Mouse (Mus musculus) brain, embryonic 14.5 days (tissue): ENCODE data around the gene Trpm2. TPM values are rescaled to one million over a fixed set of nuclear protein-coding genes. Genes with fewer than 3 reads are reported as not detected.
"Not testable (repeated sequence)": the region's sequence is repeated elsewhere in the genome, so short reads cannot be mapped to it uniquely, and the experiment has no call there.

ENCODE experiments used
- DNase-seq: peaks from one replicate; pipeline ENCODE4 v3.0.0-alpha.2; 2011; ENCODE audit warnings: low read depth
- CTCF ChIP-seq: fragments of 200-500 bp; IDR thresholded peaks from 2 replicates; pipeline ENCODE4 v1.5.1; 2012; ENCODE audit warnings: inconsistent platforms, mild to moderate bottlenecking, moderate library complexity, borderline replicate concordance; ENCODE audit not compliant: insufficient read depth, insufficient read length; ENCODE audit errors: extremely low read depth
- POLR2A ChIP-seq: fragments of 200-500 bp; IDR thresholded peaks from 2 replicates; pipeline ENCODE4 v1.6.1; 2012; ENCODE audit warnings: mild to moderate bottlenecking, inconsistent platforms, borderline replicate concordance; ENCODE audit not compliant: poor library complexity, insufficient read depth, insufficient read length, severe bottlenecking; ENCODE audit errors: extremely low read depth
- polyA plus RNA-seq: library from polyadenylated mRNA; depleted of rRNA; stranded (reverse); fragments of >200 nt; gene quantifications from 2 replicates; pipeline ENCODE4 v1.2.3, GENCODE M21; 2012

Trpm2 gene
- polyA plus RNA-seq, 1 experiment = 6.3 TPM

DNA sequence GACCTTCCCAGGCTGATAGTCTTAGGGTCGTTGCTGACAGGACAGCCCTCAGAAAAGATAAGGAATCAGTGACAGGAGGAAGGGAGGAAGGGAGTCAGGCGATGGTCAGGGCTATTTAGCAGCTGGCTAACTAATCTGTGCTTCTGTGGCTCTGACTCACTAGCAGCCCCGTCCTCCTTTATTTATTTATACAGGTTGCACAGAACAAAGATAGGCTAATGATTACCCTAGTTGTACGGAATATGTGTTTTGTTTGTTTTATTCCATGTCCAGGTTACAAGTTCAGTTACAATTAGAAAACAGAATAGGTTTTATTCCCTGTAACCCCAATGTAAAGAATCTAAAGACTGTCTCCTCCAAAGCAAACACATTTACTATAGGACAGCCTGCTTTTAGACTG lies 5.3 kb upstream of the Trpm2 start:
- TF ChIP-seq CTCF (no peak), POLR2A (no peak)
- DNase-seq = no peak

DNA sequence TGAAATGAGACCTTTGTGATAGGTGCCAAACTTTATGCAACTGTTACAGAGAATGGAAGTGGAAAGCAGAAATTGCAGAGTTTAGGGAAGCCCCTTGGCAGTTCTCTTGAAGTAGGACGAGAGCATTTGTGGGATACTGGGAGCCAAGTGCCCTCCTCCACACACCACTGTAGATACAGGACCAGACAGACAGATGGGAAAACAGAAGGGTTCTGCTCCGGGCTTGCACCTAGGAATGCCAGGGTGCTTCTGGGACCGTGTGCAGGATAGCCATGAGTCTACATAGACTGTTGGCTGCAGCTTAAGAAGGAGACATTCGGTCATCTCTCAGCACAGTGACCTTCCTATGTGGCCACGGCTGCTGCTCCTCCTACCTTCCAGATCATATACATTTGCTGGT lies 4.4 kb upstream of the Trpm2 start:
- TF ChIP-seq CTCF (no peak), POLR2A (no peak)
- DNase-seq = no peak

DNA sequence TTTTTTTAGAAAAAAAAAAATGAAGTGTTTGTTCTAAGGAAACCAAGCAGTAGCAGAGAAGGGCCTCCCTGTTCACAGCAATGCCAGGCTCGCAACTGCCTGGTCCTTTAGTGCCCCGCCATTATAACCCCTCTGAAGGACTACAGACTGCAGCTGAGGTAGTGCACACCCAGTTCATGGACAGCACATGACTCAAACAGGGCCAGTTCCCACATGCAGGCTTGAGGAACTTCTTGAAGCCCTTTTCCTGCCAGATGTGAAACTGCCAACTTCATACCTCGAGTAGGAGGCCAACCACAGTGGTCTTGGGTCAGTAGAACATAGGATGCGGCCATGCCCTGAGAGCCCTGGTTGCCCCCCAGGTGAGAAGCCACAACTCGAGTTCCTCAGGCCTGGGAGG lies 4.0 kb upstream of the Trpm2 start:
- no peak for DNase-seq
- TF ChIP-seq CTCF = no peak
- no peak for TF ChIP-seq POLR2A

DNA sequence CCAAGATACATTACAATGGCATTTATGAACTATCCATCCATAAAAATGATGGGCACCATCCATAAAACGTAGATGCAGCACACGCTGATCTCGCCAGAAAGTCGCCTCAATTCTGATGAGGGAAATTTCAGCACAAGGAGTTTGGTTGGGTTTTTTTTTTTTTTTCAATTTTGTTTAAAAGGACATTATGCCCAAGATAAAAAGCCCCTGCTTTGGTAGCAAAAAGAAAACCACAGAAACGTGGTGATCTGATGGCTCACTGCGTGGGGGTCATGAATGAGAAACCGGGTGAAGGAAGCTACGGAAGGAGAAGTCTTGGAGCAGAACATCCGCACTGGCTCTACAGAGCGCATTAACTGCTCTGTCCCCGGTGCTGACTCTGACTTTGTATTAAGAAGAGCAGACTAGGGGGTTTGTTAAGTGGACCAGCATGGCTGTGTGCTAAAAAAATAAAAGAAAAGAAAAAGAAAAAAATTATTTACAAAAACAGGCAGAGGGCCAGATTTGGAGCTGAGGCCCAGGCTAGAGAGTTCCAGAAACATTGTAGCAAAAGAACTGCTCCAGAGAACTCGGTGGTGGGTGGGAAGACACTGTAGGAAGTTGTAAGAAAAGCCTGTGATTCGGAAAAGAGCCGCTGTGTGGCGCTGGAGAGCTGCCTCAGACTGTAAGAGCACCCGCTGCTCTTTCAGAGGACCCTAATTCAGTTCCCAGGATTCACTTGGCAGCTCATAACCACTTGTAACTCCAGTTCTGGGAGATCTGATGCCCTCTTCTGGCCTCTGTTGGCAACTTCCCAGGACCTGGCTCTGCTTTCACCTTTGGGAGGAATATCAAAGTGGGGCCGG lies 1.6 kb upstream of the Trpm2 start:
- DNase-seq = peak; percentile 17
- no peak for TF ChIP-seq POLR2A
- TF ChIP-seq CTCF = peak; percentile 40; the same call in 1 of the 2 replicates

DNA sequence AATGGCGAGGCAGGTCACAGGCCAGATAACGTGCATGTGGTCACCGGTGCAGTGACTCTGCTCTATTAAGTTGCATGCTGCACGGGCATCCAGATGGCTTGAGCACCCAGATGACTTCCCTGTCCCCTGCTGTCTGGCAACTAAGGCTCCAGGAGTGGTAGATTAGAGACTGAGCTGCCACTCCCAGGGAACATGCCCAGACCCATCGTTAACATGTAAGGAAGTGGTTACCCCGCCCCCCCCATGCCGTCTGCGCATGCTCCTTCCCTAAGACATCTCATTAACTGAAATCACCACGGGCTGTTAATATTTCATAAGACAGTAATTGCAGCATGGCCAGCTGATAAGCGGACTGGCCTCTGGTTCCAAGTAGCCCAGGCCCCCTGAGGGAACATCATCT lies 828 bp upstream of the Trpm2 start:
- TF ChIP-seq CTCF (no peak), POLR2A (no peak)
- DNase-seq = peak; percentile 30

DNA sequence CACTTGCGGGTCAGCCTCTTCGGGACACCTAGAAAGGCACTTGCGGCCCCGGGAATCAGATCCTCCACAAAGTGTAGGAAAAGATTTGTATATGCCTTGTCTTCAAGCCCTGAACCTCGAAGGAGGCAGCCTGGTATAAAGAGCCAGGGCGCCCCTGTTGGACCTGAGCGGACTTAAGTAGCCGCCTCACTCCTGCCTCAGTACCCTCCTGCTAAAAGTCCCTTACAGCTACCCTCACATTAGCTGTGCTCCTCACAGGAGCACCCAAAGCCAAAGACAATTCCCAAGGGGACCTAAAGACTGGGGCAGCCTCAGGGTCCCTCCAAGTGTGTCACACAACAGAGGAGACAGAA lies 414 bp downstream of the Trpm2 start:
- no peak for DNase-seq
- TF ChIP-seq CTCF (no peak), POLR2A (no peak)

DNA sequence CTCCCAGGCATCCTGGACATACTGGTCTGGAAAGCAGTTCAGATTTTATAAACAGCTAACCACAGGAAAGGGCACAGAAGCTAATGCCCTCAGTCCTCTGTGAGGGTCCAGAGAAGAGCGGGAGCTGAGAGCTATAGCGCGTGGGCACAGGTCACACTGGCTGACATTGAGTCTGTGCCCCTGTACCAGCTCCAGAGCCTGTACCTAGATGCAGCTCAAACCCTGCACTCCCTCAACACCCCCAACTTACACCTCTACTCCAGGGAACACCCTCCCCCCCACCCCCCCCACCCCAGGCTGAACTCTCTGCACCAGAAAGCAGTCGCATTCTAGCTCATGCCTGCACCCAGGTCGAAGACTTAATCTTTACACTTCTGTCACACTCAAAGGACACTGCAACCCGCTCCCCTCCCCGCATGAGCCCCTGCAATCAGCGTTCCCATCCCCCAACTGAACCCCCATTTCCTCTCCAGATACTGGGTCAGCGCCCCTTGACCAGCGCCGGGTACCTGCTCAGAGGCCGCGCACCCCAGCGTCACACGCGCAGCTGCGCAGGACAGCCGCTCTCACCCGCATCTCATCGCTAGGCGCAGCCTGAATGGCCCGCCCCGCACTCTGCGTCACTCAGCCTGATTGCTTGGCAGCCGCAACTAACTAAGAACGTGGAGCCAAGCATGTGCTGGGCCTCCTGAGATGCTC lies 940 bp downstream of the Trpm2 start:
- DNase-seq = peak; percentile 82
- no peak for TF ChIP-seq CTCF
- no peak for TF ChIP-seq POLR2A

DNA sequence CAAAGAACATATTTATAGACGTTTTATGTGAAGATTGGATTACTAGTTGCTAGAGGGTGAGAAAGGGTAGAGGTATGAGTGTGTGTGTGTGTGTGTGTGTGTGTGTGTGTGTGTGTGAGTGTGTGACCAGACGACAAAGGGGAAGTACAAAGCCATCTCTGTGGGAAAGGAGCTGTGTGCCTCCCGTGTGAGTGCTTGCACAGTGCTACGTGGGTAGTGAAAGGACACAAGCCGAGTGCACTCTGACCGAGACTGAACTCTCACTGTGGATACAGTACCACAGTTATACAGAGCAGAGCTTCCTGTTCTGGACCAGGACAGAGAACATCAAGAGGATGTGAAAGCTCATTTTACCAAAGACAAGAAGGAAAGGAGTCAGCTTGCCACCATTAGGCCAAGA lies 6.4 kb downstream of the Trpm2 start:
- DNase-seq = no peak

DNA sequence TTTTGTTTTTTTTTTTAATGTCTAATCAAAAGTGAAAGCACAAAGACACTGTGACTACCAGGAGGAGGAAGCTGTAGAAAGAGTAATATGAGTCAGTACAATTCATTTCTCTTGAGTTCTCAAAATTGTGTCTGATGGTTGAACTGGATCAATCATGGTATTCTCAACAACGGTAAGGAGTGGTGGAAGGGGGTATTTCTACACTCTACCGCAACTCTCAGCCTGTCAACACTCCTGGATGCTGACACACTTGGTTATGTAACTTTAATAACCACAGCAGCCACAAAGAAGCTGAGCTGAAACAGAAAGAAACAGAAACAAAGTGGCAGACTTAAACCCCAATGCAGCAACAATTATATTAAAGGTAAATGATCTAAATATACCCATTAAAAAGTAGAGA lies 7.6 kb downstream of the Trpm2 start:
- TF ChIP-seq CTCF (no peak), POLR2A (no peak)
- no peak for DNase-seq

More for the DNA sequence above, 6.4 kb downstream of the Trpm2 start:
- TF ChIP-seq CTCF (no peak), POLR2A (no peak)

DNA sequence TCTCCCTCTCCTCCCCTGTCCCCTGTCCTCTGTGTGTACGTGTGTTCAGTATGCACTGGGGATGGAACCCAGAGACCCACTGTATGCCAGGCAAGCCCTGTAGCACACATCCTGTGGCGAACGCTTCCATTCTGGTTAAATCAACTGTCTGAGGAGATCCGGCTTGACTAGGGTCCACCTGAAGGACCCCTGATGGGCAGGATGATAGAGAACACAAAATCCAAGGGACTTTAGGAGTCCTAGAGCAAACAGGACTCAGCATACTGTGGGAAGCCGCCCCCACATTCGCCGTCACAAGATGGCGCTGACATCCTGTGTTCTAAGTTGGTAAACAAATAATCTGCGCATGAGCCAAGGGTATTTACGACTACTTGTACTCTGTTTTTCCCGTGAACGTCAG lies 19.9 kb downstream of the Trpm2 start:
- DNase-seq = not testable (repeated sequence)

DNA sequence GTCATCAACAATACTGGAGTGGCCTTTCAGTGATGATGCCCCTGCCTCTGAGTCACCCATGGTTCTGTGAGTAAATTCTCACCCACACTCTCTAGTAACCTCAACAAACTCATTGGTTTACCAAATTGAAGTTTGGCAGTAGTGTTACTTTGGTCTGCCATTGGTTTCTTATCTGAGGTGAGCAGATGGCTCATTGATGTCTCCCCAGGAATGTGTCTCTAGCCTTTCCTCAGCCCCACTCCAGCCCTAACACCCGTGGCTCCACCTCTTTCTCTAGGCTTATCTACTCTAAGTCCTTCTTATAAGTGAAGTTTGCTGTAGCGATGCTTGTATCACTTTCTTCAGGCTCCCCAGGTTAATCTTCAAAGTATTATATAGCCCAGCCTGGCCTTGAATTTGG lies 30.7 kb downstream of the Trpm2 start:
- no peak for DNase-seq

DNA sequence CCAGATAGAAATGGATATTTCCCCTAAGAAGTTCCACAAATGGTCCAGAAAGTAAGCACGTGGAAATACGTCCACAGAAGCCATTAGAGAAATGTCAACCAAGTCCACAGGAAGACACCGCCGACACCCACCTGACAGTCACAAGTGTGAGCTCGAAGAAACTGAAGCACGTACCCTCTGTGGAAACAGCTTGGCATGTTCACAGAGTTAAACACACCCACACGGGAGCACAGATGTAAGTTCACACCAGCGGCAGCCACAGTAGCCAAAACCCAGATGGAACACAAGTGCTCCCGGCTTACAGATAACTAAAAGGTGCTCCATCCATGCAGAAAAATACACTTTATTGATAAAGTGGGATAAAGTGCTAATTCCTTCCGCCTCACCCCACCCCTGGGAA lies 43.0 kb downstream of the Trpm2 start:
- TF ChIP-seq CTCF (no peak), POLR2A (no peak)
- DNase-seq = no peak

More for the DNA sequence above, 30.7 kb downstream of the Trpm2 start:
- TF ChIP-seq CTCF = no peak
- TF ChIP-seq POLR2A = no peak

DNA sequence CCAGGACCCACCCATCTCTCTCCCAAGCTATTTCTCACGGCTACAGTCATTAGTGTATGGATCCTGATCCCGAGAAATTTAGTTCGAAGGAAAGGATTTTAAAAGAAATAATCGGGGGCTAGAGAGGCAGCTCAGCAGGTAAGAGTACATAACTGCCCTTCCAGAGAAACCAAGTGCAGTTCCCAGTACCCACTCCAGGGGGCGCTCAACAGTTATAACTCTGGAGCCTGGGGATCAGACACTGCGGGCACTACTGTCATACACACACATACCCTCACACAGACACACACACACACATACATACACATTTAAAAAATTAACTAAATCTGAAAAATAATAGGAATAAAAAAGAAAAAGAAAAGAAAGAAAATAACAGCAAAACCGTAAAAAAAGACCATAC lies 44.2 kb downstream of the Trpm2 start:
- no peak for DNase-seq

More for the DNA sequence above, 44.2 kb downstream of the Trpm2 start:
- no peak for TF ChIP-seq POLR2A
- peak; percentile 66 for TF ChIP-seq CTCF
